Mouse (Mus musculus): ENCODE measurements around the gene Nfic.

Gene Nfic

DNA sequence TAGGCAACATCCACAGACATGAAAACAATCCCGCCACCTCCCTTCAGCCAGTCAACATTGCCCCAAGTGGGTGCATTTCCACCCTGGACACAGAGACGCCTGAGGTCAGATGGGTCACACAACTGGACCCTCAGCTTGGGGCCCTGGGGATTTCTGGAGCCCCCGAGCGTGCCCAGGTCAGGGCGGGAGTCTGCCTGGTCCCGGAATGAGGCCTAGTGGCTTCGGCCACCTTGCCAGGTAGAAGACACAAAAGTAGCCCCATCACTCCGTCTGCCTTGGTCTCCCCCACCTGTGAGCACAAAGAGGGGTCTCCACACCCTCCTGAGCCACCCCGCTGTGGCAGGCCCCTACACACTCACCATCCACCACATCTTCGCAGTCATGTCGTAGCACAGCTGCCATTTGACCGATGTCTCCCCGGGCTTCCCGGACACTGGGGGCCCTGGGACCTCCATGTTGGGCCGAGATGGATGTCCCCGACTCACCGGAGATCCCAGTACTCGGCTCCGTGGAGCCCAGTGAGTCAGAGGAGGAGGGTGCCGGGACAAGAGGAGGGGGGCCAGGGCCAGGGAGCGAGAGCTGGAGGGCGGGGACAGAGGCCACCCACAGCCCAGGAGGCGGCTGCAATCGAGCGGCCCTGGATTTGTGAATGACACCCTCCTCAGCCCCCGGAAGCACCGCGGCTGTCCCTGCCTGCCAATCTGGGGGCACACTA lies at the start of gene Nfic:
Gene Nfic, minus strand, starts transcription at position 455 of the 715 bp plus-strand sequence.
- DNase-seq (ENCODE audit: low spot score in 2 of 2): no peak

DNA sequence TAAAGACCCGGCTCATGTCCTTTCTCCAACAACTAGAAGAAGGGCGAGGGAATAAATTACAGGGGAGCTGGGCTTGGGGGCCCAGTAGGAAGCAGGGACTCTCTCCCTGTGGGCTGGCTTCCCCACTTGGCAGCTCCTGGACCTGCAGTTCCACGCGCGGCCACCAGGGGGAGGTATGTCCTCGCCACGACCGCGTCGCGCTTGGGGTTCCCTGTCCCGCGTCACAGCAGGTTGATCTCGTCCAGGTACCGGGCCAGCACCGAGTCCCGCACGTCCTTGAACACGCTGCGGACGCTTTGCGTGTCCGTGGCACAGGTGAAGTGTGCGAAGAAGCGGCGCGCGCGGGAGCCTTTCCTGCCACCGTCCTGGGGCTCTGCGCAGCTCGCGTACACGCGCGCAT lies 47.2 kb upstream of the Nfic start:
- peak; percentile 86 to 88 for DNase-seq (ENCODE audit: low spot score in 2 of 2)

DNA sequence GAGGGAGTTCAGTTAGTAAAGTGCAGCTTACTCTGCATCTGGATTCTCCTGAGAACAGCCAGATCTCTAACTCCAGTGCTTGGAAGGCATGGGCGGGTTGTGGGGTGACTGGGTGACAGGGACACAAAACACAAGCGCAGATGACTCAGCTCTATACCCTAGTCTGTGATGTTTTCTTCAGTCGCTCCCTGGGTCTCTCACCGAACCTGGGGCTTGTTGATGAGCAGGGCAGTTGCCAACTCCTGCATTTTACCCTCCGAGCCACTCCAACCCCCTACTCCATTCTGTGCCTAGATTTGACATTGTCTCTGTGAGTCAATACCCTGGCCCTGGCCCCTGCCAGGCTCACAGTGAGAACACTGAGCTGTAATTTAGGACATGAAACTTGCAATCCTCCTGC lies 46.4 kb upstream of the Nfic start:
- DNase-seq (ENCODE audit: low spot score in 2 of 2): no peak

DNA sequence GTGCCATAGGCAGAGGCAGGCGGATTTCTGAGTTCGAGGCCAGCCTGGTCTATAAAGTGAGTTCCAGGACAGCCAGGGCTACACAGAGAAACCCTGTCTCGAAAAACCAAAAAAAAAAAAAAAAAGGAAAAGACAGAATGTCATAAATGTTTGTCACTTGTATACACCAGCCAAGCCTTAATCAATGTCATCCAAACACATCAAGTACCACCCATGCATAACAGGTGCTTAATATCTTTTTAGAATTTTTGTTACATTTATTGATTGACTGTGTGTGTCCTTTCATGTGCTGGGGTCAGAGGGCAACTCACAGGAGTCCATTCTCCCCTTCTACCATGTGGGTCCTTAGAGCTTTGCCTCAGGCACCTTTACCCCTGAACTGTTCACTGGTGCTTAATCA lies 44.6 kb upstream of the Nfic start, which contains the start of gene S1pr4:
Gene S1pr4, minus strand, starts transcription at position 101 of the 400 bp plus-strand sequence.
- DNase-seq (ENCODE audit: low spot score in 2 of 2): no peak

DNA sequence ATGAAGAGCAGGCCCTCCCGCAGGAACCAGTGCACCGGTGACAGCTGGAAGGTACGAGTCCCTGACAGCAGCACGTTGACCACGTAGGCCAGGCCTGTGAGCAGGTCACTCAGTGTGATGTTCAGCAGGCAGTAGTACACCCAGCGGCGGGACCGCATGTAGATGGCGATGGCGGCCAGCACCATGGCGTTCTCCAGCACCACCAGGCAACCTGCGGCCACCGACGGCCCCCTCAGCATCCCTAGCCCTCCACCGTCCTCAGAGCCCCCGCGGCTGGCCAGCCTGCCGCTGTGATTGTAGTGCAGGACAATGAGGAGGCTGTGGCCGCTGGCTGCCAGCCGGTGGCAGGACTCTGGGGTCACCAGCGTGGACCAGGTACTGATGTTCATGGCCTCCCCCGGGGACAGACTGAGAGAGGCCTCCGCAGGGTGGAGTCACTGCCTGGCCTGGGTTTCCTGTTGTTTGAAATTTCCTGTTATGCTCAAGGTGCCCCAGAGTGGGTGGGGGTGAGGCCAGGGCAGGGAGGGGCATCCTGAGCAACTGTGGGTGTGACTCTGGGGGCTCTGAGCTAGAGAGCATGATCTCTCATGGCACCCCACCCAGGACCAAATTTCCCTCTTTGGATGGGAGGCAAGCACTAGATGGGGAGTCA lies 43.9 kb upstream of the Nfic start:
- peak; percentile 85 to 87 for DNase-seq (ENCODE audit: low spot score in 2 of 2)

DNA sequence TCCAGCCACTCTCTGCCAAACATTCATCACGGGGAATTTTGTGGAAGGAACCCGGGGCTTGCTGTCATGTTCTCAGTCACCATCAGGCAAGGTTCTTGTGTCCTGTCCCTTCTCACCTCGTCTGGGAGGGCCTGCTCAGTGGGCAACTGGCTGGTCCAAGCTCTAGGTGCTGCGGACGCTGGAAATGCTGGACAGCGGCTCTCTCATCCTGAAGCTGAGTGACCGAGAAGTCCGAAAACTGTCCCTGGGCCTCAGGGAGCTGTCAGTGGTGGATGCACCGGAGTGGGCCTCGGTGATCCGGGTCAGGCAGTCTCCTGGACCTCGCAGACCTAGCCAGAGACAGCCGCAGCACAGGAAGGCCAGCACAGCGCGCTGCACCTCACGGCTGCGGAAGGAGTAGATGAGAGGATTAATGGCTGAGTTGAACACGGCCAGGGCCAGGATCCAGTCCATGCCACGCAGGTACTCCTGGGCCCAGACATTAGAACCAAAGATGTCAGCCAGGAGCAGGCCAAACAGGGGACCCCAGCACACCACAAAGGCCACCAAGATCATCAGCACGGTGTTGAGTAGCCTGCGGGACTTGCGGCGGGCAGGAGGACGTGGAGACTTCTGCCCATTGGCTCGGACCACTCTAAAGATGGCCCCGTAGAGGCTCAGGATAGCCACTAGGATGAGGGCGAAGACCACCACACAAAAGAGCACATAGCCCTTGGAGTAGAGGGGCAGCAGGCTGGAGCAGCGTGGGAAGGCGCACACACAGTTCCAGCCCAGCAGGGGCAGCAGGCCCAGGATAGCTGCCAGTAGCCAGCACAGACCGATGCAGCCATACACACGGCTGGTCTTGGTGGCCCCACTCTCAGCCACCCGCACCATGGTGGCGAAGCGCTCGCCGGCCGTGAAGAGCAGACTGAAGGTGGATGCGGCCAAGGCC lies 43.1 kb upstream of the Nfic start:
- DNase-seq (ENCODE audit: low spot score in 2 of 2): peak; percentile 31 to 42

DNA sequence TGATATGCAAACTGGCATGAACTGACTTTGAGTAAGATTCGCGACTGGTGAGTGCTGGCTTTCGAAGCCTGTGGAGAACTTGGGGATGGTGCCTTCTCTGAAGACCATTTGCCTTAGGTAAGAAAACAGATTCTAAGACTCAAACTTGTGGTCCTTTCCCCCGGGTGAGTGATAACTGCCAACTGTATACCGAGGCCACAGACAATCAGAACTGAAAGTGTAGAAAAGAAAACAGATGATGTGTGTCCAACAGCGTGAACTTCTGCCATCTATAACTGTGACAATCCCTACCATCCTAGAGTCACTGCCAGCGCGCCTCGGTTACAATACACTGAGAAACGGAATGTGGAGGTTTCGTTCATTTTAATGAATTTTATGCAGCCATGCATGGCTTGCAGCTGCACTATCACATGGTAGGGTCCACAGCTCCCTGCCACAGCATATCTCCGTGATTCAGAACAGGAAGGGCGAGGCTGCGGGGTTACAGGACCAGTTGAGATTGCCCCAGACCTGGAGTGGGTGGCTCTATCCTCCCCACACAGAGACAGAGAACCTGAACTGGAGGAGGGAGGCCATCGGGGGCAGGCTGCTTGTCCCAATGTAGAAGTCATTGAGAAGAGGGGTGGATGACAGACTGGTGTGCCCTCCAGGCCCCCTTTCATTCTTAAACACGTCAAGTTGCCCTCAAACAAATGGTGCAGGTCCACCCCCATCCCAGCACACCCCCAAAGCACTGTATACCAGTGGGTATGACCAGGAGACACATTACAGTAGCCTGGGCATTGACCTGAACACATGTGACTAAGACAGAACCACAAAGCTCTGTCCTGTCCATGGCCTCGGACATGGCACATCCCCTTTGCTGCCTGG lies 42.2 kb upstream of the Nfic start:
- DNase-seq (ENCODE audit: low spot score in 2 of 2): peak; percentile 28 to 46

DNA sequence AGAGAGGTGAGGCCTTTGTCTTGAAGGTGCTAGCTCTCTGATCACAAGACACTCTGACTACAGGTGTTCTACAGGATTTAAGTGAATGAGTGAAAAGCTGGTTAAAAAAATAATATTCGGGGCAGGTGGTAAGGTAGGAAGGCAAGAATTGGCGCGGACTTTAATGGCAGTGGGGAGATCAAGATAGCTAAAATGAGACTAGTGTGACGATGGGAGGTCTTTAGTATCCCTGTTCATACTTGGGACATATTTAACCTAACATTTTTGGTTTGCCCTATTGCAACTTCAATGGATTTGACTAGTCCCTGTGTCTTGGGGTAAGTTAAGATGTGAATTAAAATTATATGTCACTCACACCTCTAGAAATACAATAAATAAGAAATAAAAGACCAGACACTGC lies 41.5 kb upstream of the Nfic start:
- DNase-seq (ENCODE audit: low spot score in 2 of 2): no peak

DNA sequence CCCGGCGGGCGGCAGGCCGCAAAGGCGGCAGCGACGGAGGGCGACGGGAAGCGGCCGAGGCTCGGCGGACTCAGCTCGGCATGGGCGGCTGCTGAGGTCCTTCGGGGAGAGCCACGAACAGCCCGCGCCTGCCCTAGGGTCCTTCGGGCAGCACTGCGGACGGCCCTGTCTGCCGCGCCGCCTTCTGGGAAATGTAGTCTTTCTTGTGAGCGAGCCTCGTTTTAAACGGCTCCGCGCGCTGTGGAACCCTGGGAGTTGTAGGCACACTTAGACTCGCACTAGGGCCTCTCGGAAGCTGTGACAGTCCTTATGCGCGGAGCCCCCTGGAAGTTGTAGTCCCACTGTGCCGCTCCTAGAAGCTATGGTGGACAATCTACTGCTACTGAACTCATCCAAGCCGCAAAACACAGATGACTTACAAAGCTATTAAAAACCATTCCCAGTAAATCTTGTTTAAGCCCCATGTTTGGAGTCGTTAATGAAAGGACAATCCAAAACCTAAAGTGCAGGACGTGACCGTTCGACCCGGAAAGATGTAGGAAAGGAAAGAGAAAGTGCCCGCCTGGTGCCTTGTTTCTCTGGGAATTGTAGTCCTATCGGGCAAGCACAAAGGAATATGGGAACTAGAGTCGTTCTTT lies 40.9 kb upstream of the Nfic start, which contains the start of gene Ncln:
Gene Ncln, minus strand, starts transcription at position 129 of the 638 bp plus-strand sequence.
- peak; percentile 97 to 98 for DNase-seq (ENCODE audit: low spot score in 2 of 2)

DNA sequence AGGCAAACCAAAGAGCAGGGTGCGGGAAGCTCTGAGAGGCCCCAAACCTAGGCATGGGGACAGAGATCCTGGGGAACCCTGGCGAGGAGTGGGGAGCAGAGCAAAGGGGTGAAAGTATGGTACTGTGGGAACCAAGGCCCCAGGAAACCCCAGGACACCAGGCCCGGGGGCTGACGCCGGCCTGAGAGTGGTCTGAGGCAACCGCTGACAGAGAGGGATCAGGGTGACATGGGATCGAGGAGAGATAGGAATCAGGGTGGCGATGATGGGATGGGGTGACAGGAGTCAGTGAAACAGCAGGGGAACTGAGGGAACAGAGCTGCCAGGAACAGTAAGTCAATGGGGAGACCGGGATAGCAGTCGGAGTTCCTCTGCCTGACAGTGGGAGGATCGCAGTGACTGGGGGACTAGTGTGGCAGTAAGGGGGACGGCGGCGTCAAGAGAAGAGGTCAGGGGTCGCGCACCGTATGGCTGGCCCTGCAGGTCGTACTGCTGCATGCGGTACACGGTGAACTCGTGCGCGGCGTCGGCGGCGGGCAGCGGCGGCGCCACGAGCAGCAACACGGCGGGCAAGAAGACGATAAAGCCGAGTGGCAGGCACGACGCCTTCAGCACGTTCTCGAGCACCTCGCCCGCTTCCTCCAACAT lies 40.3 kb upstream of the Nfic start:
- no peak for DNase-seq (ENCODE audit: low spot score in 2 of 2)

DNA sequence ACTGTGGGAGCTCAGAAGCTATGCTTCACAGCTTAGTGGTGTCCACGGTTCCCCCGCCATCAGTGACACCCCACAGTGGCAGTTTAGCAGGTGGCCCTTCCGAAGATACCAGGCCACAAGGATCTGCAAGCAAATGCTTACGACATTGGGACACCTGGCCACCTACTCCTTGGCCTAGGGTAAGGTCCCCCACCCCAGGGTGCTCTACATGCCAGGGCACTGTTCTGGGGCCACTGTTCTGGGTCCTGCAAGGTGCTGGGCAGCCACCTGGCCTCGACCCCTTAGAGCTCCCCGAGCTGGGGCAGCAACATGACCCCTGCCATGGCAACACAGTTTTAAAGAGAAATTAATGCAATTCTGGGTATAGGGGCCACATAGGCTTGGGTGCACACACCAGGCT lies 39.7 kb upstream of the Nfic start:
- DNase-seq (ENCODE audit: low spot score in 2 of 2): no peak

DNA sequence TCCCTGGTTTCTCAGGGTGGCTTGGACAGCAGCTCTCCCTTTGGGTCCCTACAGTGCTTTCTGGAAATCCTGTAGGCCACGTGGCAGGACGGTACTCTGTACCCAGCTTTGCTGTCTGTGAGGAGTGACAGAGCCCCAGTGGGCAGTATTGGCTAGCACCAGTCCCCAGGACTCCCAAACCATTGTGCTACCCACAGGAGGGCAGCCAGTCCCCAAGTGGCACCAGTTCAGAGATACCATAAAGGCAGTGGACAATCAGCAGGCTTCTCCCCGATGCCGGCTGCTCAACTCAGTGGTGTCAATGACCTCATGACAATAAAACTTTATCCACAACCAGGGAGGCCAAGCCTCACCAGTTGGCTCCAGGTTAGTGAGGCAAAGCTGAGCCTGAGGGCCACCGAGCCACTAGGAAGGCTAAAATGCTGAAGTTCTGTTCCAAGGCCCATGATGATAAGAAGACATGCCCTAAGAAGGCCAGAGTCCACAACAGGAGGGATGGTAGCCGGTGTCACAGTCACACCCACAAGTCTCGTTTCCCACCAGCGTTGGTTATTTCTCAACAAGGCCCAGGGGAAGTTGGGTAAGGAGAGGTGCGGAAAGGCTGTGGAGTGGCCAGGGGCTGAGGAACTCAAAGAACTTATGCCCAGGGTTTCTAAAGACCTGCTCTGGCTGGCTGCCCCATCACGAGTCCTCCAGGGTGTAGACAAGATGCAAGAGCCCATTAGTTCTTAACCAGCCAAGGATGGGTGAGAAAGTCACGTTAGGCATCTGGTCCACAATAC lies 39.0 kb upstream of the Nfic start:
- no peak for DNase-seq (ENCODE audit: low spot score in 2 of 2)

DNA sequence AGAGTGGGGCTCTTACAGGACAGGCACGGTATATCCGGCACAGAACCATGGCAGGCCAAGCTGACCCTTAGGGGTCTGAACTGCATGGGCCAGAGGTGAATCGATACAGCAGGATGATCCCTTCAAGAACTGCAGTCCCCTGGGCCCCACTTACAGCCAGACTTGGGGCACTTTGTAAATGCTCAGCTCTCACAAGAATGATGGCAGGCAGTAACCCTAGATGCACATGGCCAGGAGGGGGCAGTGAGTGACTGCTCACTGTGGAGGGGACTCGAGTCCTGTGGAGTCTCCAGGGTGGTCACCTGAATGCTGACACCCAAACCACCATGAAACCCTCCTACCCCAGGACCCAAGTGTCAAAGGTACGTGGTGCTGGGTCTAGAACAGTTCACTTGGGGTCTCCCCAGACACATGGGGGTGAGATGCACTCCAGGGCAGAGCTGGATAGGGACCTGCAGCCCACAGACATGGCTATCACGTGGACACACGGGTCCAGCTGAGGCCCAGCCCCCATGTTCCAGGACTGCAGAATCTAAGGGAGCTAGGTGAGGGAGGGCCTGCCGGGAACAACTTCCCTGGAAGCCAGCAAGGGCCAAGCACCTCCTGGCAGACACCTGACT lies 38.3 kb upstream of the Nfic start:
- peak in 1 of 2 experiments; percentile 40 for DNase-seq (ENCODE audit: low spot score in 2 of 2)

DNA sequence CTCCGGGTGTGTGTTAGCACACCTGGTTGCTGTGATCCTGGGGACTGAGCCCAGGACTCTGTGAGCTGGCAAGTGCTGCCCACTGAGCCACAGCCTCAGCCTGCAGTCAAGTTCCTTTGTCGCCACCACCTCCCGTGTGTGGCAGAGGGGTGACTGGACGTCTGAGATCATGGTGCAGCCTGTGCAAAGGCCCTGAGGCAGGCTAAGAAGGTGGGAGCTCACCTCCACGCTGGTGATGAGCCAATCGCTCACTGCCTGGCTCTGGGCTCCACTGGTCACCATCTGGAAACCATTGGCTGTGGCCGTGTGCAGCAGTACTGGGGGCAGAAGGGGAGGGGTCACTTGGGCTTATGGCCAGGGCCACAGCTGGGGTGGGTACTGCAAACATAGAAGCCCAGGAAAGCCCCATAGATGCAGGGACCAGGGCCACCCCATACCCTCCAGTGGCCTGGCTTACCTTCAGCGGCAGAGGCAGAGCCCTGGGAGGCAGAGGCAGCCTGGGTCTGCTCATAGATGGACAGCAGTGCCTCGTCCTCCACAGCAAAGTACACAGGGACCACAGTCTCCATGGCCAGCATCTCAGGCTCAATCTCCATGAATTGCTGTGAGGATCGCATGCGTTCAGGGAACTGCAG lies 37.3 kb upstream of the Nfic start:
- DNase-seq (ENCODE audit: low spot score in 2 of 2): no peak

DNA sequence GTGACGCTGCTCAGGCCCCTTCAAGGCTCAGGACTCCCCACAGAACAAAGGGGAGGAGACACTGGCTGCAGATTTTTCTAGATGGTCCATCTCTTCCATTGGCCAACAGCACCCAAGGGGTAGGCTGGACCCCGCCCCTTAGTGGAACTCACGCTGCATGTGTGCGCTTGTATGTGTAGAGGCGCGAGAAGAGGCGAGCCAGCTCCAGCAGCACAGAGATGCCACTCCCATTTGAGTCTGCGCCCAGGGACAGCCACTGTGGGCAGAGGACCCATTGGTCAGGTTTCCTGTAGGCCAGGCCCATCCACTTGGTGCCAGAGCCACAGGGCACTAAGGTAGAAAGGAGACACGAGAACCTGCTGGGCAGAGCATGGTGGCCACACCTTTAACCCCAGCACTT lies 35.6 kb upstream of the Nfic start:
- no peak for DNase-seq (ENCODE audit: low spot score in 2 of 2)

DNA sequence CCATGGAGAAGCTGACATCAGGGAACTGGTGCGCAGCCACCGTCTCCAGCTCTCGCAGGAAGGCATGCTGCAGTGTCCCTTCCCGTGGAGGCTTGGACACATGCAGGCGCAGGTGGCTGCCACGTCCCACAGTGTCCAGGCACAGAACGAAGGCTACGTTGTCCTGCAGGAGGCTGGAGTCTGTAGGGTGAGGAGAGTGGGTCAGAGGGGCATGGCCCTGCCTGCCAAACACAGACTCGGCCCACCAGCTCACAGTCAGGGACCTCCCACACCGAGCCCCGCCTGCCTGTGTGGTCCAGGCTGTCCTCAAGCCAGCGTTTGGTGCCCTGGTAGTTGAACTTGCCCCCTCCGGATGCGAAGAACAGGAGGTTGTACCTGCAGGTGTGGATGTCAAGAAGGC lies 34.5 kb upstream of the Nfic start:
- no peak for DNase-seq (ENCODE audit: low spot score in 2 of 2)

DNA sequence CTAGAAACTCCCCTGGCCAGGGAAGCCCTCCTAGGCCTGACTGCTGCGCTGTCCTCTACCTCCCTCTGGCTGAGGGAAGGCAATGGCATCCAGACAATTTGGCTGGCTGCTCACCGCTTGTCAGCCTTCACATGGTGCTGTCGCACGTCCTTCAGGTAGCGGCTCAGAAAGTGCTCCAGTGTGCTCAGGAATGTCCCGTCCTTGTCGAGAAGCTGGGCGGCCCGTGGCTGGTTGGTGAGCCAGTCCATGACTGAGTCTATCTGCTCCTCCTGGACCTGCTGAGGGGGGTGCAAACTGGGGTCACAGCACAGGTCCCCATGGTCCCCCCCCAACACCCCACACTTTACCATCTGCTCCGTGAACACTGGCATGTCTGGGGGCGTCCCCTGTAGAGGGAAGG lies 32.6 kb upstream of the Nfic start:
- no peak for DNase-seq (ENCODE audit: low spot score in 2 of 2)

DNA sequence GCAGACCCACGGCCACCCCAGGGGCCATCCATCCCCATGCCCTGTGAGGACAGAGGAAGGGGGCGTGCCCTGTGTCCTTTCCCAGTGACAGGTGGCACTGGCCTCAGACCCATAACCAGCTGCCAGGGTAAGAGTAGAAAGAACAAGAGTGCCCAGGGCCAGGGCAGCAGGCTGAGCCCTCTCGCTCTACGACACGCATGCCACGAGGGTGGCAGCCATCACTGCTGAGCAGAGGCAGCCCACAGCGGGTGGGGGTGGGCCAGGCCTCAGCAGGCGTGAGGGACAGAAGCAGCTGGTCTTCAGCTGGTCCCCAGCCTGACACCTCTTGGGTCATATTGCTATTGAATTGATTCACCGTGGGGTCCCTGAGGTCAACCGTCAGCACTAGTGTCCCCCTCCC lies 31.1 kb upstream of the Nfic start:
- DNase-seq (ENCODE audit: low spot score in 2 of 2): no peak
